Mouse (Mus musculus) adrenal gland, postnatal 36 days (tissue): ENCODE data around the gene Pparg. TPM values are rescaled to one million over a fixed set of nuclear protein-coding genes. Genes with fewer than 3 reads are reported as not detected.

Source experiments
- DNase-seq, 2 experiments: peaks; one replicate each; pipeline ENCODE4 v3.0.0; 2021; ENCODE audit warnings: mixed read lengths in 1 of 2
- total RNA-seq, 2 experiments: library from RNA; stranded (reverse); gene quantifications; 2 replicates each; pipeline ENCODE4 v1.2.3; 2021

Gene Pparg
- total RNA-seq, 2 experiments from 2014 or later: 50.4 to 65.3 TPM

GRCm38 (mm10) chr6:115349641-115350464, 10.9 kb upstream of the Pparg start:
- DNase-seq: no peak

- DNase-seq: peak; percentile 4 to 30
These were observed 1.1 kb downstream of the Pparg start for GRCm38 (mm10) chr6:115361606-115362462.

GRCm38 (mm10) chr6:115366869-115367610, 6.3 kb downstream of the Pparg start:
- DNase-seq: no peak

GRCm38 (mm10) chr6:115374871-115375852, 14.4 kb downstream of the Pparg start:
- no peak for DNase-seq

- no peak for DNase-seq
These were observed 19.8 kb downstream of the Pparg start for GRCm38 (mm10) chr6:115380596-115380995.

- peak in 1 of 2 experiments; percentile 12 for DNase-seq
These were observed 22.0 kb downstream of the Pparg start for GRCm38 (mm10) chr6:115382712-115383111.

GRCm38 (mm10) chr6:115389945-115390540, 29.3 kb downstream of the Pparg start:
- no peak for DNase-seq

- no peak for DNase-seq
These were observed 36.2 kb downstream of the Pparg start for GRCm38 (mm10) chr6:115396911-115397310.

GRCm38 (mm10) chr6:115404354-115404753, 43.6 kb downstream of the Pparg start:
- DNase-seq: no peak

GRCm38 (mm10) chr6:115411477-115411876, 50.7 kb downstream of the Pparg start:
- no peak for DNase-seq

- DNase-seq: no peak
These were observed 57.4 kb downstream of the Pparg start for GRCm38 (mm10) chr6:115418171-115418570.

GRCm38 (mm10) chr6:115418964-115419363, 58.2 kb downstream of the Pparg start:
- DNase-seq: no peak

GRCm38 (mm10) chr6:115420963-115421362, 60.2 kb downstream of the Pparg start:
- DNase-seq: peak; percentile 68 to 74

GRCm38 (mm10) chr6:115421665-115422064, 60.9 kb downstream of the Pparg start:
- DNase-seq: peak; percentile 38 to 47

- DNase-seq: peak; percentile 9 to 22
These were observed 63.7 kb downstream of the Pparg start for GRCm38 (mm10) chr6:115424433-115424832.

- DNase-seq: no peak
These were observed 72.0 kb downstream of the Pparg start for GRCm38 (mm10) chr6:115432726-115433125.

- no peak for DNase-seq
These were observed 73.3 kb downstream of the Pparg start for GRCm38 (mm10) chr6:115434054-115434453.

GRCm38 (mm10) chr6:115434816-115435215, 74.1 kb downstream of the Pparg start:
- no peak for DNase-seq

GRCm38 (mm10) chr6:115440231-115441006, 79.7 kb downstream of the Pparg start:
- DNase-seq: no peak

GRCm38 (mm10) chr6:115452501-115452900, 91.8 kb downstream of the Pparg start:
- no peak for DNase-seq
